Mouse (Mus musculus) lung, embryonic 14.5 days (tissue): ENCODE measurements around the gene Tedc1. TPM values are rescaled to one million over a fixed set of nuclear protein-coding genes. Genes with fewer than 3 reads are reported as not detected.

ENCODE experiments used
- ATAC-seq: fragments of 200-750 bp; cut with Nextera tagmentation; 2 replicates; pipeline ENCODE4 v1.8.0; 2017; ENCODE audit warnings: mild to moderate bottlenecking, moderate TSS enrichment, moderate library complexity; ENCODE audit not compliant: insufficient read depth
- DNase-seq: peaks from one replicate; pipeline ENCODE4 v3.0.0-alpha.2; 2015
- H3K27ac ChIP-seq: fragments of 300-500 bp; sonication (generic); 2 replicates; pipeline ENCODE4 v1.5.1; 2014; ENCODE audit warnings: low read depth, mild to moderate bottlenecking, moderate library complexity
- H3K27me3 ChIP-seq: fragments of 300-500 bp; sonication (generic); 2 replicates; pipeline ENCODE4 v1.6.1; 2014; ENCODE audit warnings: low read length, control low read depth; ENCODE audit not compliant: insufficient read depth
- H3K36me3 ChIP-seq: fragments of 300-500 bp; sonication (generic); 2 replicates; pipeline ENCODE4 v1.6.1; 2014; ENCODE audit warnings: control low read depth; ENCODE audit not compliant: insufficient read depth
- H3K4me1 ChIP-seq: fragments of 300-500 bp; sonication (generic); 2 replicates; pipeline ENCODE4 v1.6.1; 2014; ENCODE audit warnings: antibody characterized with exemption, control low read depth; ENCODE audit not compliant: insufficient read depth
- H3K4me2 ChIP-seq: fragments of 300-500 bp; sonication (generic); 2 replicates; pipeline ENCODE4 v1.6.1; 2014; ENCODE audit warnings: mild to moderate bottlenecking
- H3K4me3 ChIP-seq: fragments of 300-500 bp; sonication (generic); 2 replicates; pipeline ENCODE4 v1.5.1; 2014; ENCODE audit warnings: low read depth, low read length
- H3K9ac ChIP-seq: fragments of 300-500 bp; sonication (generic); 2 replicates; pipeline ENCODE4 v1.6.1; 2014
- H3K9me3 ChIP-seq: fragments of 300-500 bp; sonication (generic); 2 replicates; pipeline ENCODE4 v1.6.1; 2016; ENCODE audit warnings: low read depth, low read length, control low read depth
- CTCF ChIP-seq: IDR thresholded peaks from 2 replicates; pipeline ENCODE4 v1.5.1; 2016; ENCODE audit warnings: antibody characterized with exemption, low read depth
- WGBS: fragments of 180-500 bp; shearing (Covaris S2); extraction: QIAGEN DNeasy Blood & Tissue Kit; methylation state at CpG from one replicate; pipeline ENCODE4 v1.1.7; 2014; 5-methylcytosine and 5-hydroxymethylcytosine counted together
- polyA plus RNA-seq: library from polyadenylated mRNA; unstranded; fragments of >200 nt; fragmentation: Nextera tagmentation; extraction: Ambion mirVana; gene quantifications from 2 replicates; pipeline ENCODE4 v1.2.1, GENCODE M21; 2014

Gene Tedc1
- polyA plus RNA-seq, 1 experiment from 2014 or later = 35.1 TPM

DNA sequence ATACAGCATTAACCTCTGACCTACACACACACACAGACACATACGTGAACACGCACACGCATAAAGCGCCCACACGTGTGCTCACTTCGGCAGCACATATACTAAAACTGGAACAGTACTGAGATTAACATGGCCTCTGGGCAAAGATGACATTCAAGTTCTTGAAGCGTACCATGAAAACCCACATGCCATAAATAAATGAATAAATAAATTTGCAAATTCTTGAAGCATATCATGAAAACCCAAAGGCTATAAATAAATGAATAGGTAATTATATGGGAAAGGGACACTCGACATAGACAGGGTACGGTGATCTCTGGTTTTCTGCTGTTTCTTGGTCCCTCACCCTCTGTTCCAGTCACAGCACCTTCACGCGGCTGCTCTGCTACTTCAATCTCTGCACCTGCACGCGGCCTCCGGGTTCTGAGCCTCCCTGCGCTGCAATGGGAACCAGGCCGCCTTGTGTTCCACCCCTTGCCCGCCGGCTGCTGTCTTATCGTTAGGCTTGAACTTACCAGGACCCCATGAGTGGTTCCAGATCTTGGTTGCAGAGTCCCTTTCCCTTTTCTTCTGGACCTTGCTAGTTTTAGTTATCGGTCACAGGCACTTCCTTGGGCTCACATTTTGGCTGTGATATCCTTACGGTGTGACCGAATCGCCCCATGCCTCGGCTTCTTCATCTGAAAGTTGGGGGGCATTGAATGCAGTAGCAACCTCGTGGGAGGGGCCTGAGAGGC is 58.0 kb downstream of the Tedc1 start:
- Histone ChIP-seq H3K4me1 (no peaks in the 10 kb centered on the region), H3K27ac (no peak overlapping the region), H3K9me3 (no peaks in the 10 kb centered on the region), H3K36me3 (no peaks in the 10 kb centered on the region), H3K9ac (no peak overlapping the region), H3K27me3 (no peaks in the 10 kb centered on the region), H3K4me3 (no peak overlapping the region), H3K4me2 (no peak overlapping the region)
- 82% methylated on average over 25 of the region's 25 CpGs for WGBS
- TF ChIP-seq CTCF = no peak
- no peak for DNase-seq
- no peak for ATAC-seq

DNA sequence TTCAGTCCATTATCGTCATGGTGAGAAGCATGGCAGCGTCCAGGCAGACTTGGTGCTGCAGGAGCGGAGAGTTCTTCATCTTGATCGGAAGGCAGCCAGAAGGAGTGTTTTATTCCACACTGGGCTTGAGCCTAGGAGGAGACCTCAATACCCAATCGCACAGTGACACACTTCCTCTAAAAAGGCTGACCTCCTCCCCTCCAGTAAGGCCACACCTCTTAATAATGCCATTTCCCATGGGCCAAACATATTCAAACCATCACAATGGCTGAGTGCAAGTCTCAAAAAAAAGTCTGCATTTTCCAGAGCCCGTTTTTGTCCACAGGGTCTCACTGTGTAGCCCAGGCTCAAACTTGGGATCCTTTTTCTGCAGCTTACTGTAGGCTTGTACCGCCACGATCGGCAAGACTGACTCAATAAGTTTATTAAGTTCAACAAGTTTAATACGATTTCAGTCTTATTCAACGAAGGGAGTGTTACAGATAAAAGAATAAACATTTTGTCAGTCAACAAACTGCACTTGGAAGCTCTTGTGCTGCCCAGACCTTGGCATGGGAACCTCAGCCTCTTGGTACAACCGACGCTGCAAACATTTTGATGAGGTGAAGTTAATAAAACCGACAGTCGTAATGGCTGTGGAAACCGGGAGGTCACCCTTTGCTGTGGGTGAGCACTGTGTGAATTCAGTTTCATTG is 58.9 kb downstream of the Tedc1 start:
- DNase-seq = no peak
- H3K9ac ChIP-seq = no peak overlapping the region
- no peak for TF ChIP-seq CTCF
- no peaks in the 10 kb centered on the region for H3K9me3 ChIP-seq
- H3K4me3 ChIP-seq = no peak overlapping the region
- ATAC-seq = no peak
- WGBS = 70% methylated on average over 16 of the region's 16 CpGs
- H3K27me3 ChIP-seq = no peaks in the 10 kb centered on the region
- H3K27ac ChIP-seq = no peak overlapping the region
- no peaks in the 10 kb centered on the region for H3K4me1 ChIP-seq
- no peaks in the 10 kb centered on the region for H3K36me3 ChIP-seq
- H3K4me2 ChIP-seq = no peak overlapping the region

Other genes with a start within 250 kb of the Tedc1 start
- 6.3 and 8.0 TPM in 2 replicates for gene Jag2, start 226.6 kb upstream of the Tedc1 start, polyA plus RNA-seq
- 107 and 116 TPM in 2 replicates for gene Nudt14, start 214.3 kb upstream of the Tedc1 start, polyA plus RNA-seq
- 26.4 and 26.7 TPM in 2 replicates for gene Btbd6, start 179.9 kb upstream of the Tedc1 start, polyA plus RNA-seq
- gene Brf1, start 155.7 kb upstream of the Tedc1 start, polyA plus RNA-seq = 61.7 and 65.9 TPM in 2 replicates
- gene Pacs2, start 141.9 kb upstream of the Tedc1 start, polyA plus RNA-seq = 12.3 and 15.6 TPM in 2 replicates
- not detected in 2 replicates for gene Tex22, start 81.9 kb upstream of the Tedc1 start, polyA plus RNA-seq
- 22.8 and 24.1 TPM in 2 replicates for gene Mta1, start 58.1 kb upstream of the Tedc1 start, polyA plus RNA-seq
- gene Crip2, start 16.2 kb upstream of the Tedc1 start, polyA plus RNA-seq = 266 and 273 TPM in 2 replicates
- 237 and 267 TPM in 2 replicates for gene Crip1, start 10.1 kb upstream of the Tedc1 start, polyA plus RNA-seq
- 4.3 and 6.1 TPM in 2 replicates for gene Tmem121, start 29.5 kb downstream of the Tedc1 start, polyA plus RNA-seq